ENCODE assay signal across 14 mouse cellular contexts in the genomic region with DNA sequence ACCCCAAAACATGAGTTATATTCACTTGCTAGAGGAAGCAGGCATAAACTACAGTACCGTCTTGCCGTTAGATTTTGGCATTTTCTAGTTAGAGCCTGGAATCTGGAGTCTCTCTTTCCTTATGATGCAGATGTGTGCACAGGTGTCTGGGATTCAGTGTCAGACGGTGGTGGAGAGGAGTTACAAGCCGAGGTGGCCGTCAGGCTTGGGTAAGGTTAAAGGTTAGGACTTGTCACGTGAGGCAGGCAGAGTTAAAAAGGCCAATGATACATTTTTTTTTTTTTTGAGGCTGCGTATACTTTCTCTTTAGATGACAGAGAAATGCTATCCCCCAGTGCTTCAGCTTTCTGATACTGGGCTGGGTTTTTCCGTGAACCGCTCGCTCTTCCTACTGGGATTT. TPM values are rescaled to one million over a fixed set of nuclear protein-coding genes. Genes with fewer than 3 reads are reported as not detected.
DNase-seq lines count a peak whose midpoint lies in the region; ATAC-seq and TF ChIP-seq lines count a peak whose summit lies in the region.
"Had no signal": no experiment of that assay in that cellular context is flagged by ENCODE, and none has a peak within 500 bp of the region (broad histone marks: within the 10 kb centered on the region; RNA-seq: fewer than 3 reads in every experiment).

No protein-coding gene starts in this region.

- no peaks in the 10 kb centered on the region for H3K36me3 ChIP-seq in forebrain, embryonic 16.5 days (ENCODE audit: control insufficient read depth, insufficient read depth)
- H3K36me3 ChIP-seq in neural tube, embryonic 13.5 days, result peaks cover 24% of the 10 kb centered on the region

- no peak for TF ChIP-seq CTCF in gastrocnemius, adult 2 months (IDR thresholded peaks at IDR 0.05)
- no peak for TF ChIP-seq CTCF in left cerebral cortex, adult 2 months (IDR thresholded peaks at IDR 0.05)

- peak overlapping the region; percentile 98 for H3K4me2 ChIP-seq in forebrain, embryonic 16.5 days (ENCODE audit: low read length)
- H3K4me2 ChIP-seq in neural tube, embryonic 13.5 days, result peak overlapping the region; percentile 97
- H3K4me2 ChIP-seq: embryonic facial prominence, embryonic 13.5 days; limb, embryonic 12.5 days had no signal

- peak overlapping the region; percentile 98 for H3K4me3 ChIP-seq in gastrocnemius, adult 2 months
- peak overlapping the region; percentile 64 for H3K4me3 ChIP-seq in left cerebral cortex, adult 2 months
- peak overlapping the region; percentile 88 for H3K4me3 ChIP-seq in forebrain, embryonic 16.5 days (replicated peaks; ENCODE audit: low read length)
- peak overlapping the region; percentile 98 for H3K4me3 ChIP-seq in neural tube, embryonic 13.5 days
- H3K4me3 ChIP-seq: embryonic facial prominence, embryonic 13.5 days; limb, embryonic 12.5 days had no signal

- peak overlapping the region; percentile 2; the same call in 1 of the 2 replicates for H3K9ac ChIP-seq in forebrain, embryonic 16.5 days (replicated peaks; ENCODE audit: low read depth, low read length)
- H3K9ac ChIP-seq in neural tube, embryonic 13.5 days, result peak overlapping the region; percentile 100
- H3K9ac ChIP-seq: embryonic facial prominence, embryonic 13.5 days; limb, embryonic 12.5 days had no signal

- intact Hi-C loops in gastrocnemius, adult 2 months (cut with DNase I), result no loop called here
- intact Hi-C loops in left cerebral cortex, adult 2 months (cut with DNase I), result no loop called here
- intact Hi-C loops in left cerebral cortex, postnatal 14 days (cut with DNase I), result no loop called here

- H3K9me3 ChIP-seq in forebrain, embryonic 16.5 days (ENCODE audit: control insufficient read depth, low read length), result no peaks in the 10 kb centered on the region
- no peaks in the 10 kb centered on the region for H3K9me3 ChIP-seq in neural tube, embryonic 13.5 days
- H3K9me3 ChIP-seq: embryonic facial prominence, embryonic 13.5 days; limb, embryonic 12.5 days had no signal

- DNase-seq in gastrocnemius, adult 2 months, result peak; percentile 15
- DNase-seq in gastrocnemius, adult 8-10 months (ENCODE audit: low spot score in 2 of 2), result no peak
- DNase-seq in left cerebral cortex, adult 2 months (ENCODE audit: extremely low spot score in 1 of 2, low spot score in 2 of 2), result no peak
- DNase-seq in left cerebral cortex, postnatal 14 days (ENCODE audit: low spot score in 2 of 2), result no peak
- DNase-seq in T-cell, adult 2 months (ENCODE audit: low spot score), result no peak
- DNase-seq in cerebellum, adult 11-12 months, result no peak
- DNase-seq: kidney, postnatal 10 days; lung, adult 18-20 months; thymus, postnatal 36 days had no signal

- no peaks in the 10 kb centered on the region for H3K27me3 ChIP-seq in forebrain, embryonic 16.5 days (replicated peaks; ENCODE audit: control insufficient read depth, insufficient read depth, low read length)
- H3K27me3 ChIP-seq in neural tube, embryonic 13.5 days, result no peaks in the 10 kb centered on the region

- ATAC-seq in forebrain, embryonic 16.5 days, result no peak
- ATAC-seq in neural tube, embryonic 13.5 days (ENCODE audit: low read depth), result no peak

- WGBS in forebrain, embryonic 16.5 days, result 59% methylated on average over 10 of the region's 10 CpGs
- 68% methylated on average over 10 of the region's 10 CpGs for WGBS in neural tube, embryonic 13.5 days

- H3K4me1 ChIP-seq in forebrain, embryonic 16.5 days (replicated peaks; ENCODE audit: control insufficient read depth, insufficient read depth, low read length), result peaks cover 75% of the 10 kb centered on the region
- peaks cover 84% of the 10 kb centered on the region for H3K4me1 ChIP-seq in neural tube, embryonic 13.5 days (replicated peaks)

- H3K27ac ChIP-seq in gastrocnemius, adult 2 months, result peak overlapping the region; percentile 96
- peak overlapping the region; percentile 98 for H3K27ac ChIP-seq in left cerebral cortex, adult 2 months
- H3K27ac ChIP-seq in forebrain, embryonic 16.5 days (ENCODE audit: low read length), result 0 out of 2 replicates have a peak overlapping the region, but pooled peaks have one; percentile 1
- peak overlapping the region; percentile 96 for H3K27ac ChIP-seq in neural tube, embryonic 13.5 days (replicated peaks)
- H3K27ac ChIP-seq: embryonic facial prominence, embryonic 13.5 days; limb, embryonic 12.5 days had no signal

RNA-seq across cellular contexts. Expression of a gene that starts 57.9 kb away (rescaled TPM):
- total RNA-seq in gastrocnemius, adult 2 months (2021), result 10 to 100 TPM; 15.4 to 47.2 TPM
- total RNA-seq in gastrocnemius, adult 8-10 months (2022), result 10 to 100 TPM; 10.5 to 19.6 (median 14.7) TPM
- 1 to 10 TPM; 3.6 TPM for total RNA-seq in left cerebral cortex, adult 2 months (2021)
- total RNA-seq in left cerebral cortex, postnatal 14 days (2021), result 1 to 10 TPM; 3.7 to 4.6 TPM
- polyA plus RNA-seq in forebrain, embryonic 16.5 days (2015; fragmentation: Nextera tagmentation; extraction: Ambion mirVana), result 0.90 and 1.6 TPM in 2 replicates
- 1.0 and 2.0 TPM in 2 replicates for polyA plus RNA-seq in neural tube, embryonic 13.5 days (2015; fragmentation: Nextera tagmentation; extraction: Ambion mirVana)
- total RNA-seq: megakaryocyte, adult 5-6 weeks had no signal

Comparison
In these comparisons a context has a peak if more than half of its experiments do, and no peak if none do; other contexts are left out.
1. H3K27ac ChIP-seq: peak in every context shown above with its lines; median percentile 98 in left cerebral cortex, adult 2 months; 96 in gastrocnemius, adult 2 months; 96 in neural tube, embryonic 13.5 days; 1 in forebrain, embryonic 16.5 days.